Mouse (Mus musculus) intestine, embryonic 16.5 days (tissue): ENCODE results near the gene Nono. TPM values are rescaled to one million over a fixed set of nuclear protein-coding genes. Genes with fewer than 3 reads are reported as not detected.

Experiments
- ATAC-seq: fragments of 200-750 bp; cut with Nextera tagmentation; 2 replicates; pipeline ENCODE4 v1.8.0; 2017; ENCODE audit warnings: moderate TSS enrichment, moderate library complexity
- H3K27ac ChIP-seq: fragments of 300-500 bp; sonication (generic); 2 replicates; pipeline ENCODE4 v1.5.1; 2014; ENCODE audit warnings: mild to moderate bottlenecking, low read length
- H3K27me3 ChIP-seq: fragments of 300-500 bp; sonication (generic); replicated peaks from 2 replicates; pipeline ENCODE4 v1.6.1; 2014; ENCODE audit warnings: low read length, control low read depth, mixed read lengths; ENCODE audit not compliant: control insufficient read depth, insufficient read depth
- H3K36me3 ChIP-seq: fragments of 300-500 bp; sonication (generic); 2 replicates; pipeline ENCODE4 v1.6.1; 2014; ENCODE audit warnings: low read length, control low read depth; ENCODE audit not compliant: control insufficient read depth, insufficient read depth
- H3K4me1 ChIP-seq: fragments of 300-500 bp; sonication (generic); 2 replicates; pipeline ENCODE4 v1.6.1; 2014; ENCODE audit warnings: low read length, control low read depth, mixed read lengths; ENCODE audit not compliant: control insufficient read depth, insufficient read depth
- H3K4me2 ChIP-seq: fragments of 300-500 bp; sonication (generic); 2 replicates; pipeline ENCODE4 v1.6.1; 2014; ENCODE audit warnings: low read depth, low read length, control low read depth
- H3K4me3 ChIP-seq: fragments of 300-500 bp; sonication (generic); 2 replicates; pipeline ENCODE4 v1.5.1; 2014; ENCODE audit warnings: mild to moderate bottlenecking, low read length
- H3K9ac ChIP-seq: fragments of 300-500 bp; sonication (generic); 2 replicates; pipeline ENCODE4 v1.6.1; 2014; ENCODE audit warnings: low read depth, low read length
- H3K9me3 ChIP-seq: fragments of 300-500 bp; sonication (generic); 2 replicates; pipeline ENCODE4 v1.6.1; 2016; ENCODE audit warnings: low read length, control low read depth; ENCODE audit not compliant: control insufficient read depth
- WGBS: fragments of 180-500 bp; shearing (Covaris S2); extraction: QIAGEN DNeasy Blood & Tissue Kit; methylation state at CpG from one replicate; pipeline ENCODE4 v1.1.7; 2014; 5-methylcytosine and 5-hydroxymethylcytosine counted together
- polyA plus RNA-seq: library from polyadenylated mRNA; unstranded; fragments of >200 nt; fragmentation: Nextera tagmentation; extraction: Ambion mirVana; gene quantifications from 2 replicates; pipeline ENCODE4 v1.2.1, GENCODE M21; 2015

Nono gene
- polyA plus RNA-seq, 1 experiment from 2014 or later, result 304 TPM

GRCm38 (mm10) chrX:101418946-101419724 lies 10.0 kb upstream of the Nono start:
- ATAC-seq, result no peak; the same call in 1 of the 2 replicates
- Histone ChIP-seq H3K27ac (no peak overlapping the region), H3K4me2 (peak overlapping the region; percentile 64), H3K9me3 (no peaks in the 10 kb centered on the region), H3K4me3 (peak overlapping the region; percentile 60), H3K9ac (peak overlapping the region; percentile 76), H3K27me3 (no peaks in the 10 kb centered on the region), H3K36me3 (no peaks in the 10 kb centered on the region; the same call in 1 of the 2 replicates), H3K4me1 (no peaks in the 10 kb centered on the region; the same call in 1 of the 2 replicates)
- 19% methylated on average over 34 of the region's 36 CpGs for WGBS

GRCm38 (mm10) chrX:101419725-101420699 lies 9.1 kb upstream of the Nono start:
- H3K36me3 ChIP-seq, result no peaks in the 10 kb centered on the region; the same call in 1 of the 2 replicates
- peak overlapping the region; percentile 69 for H3K4me2 ChIP-seq
- peak overlapping the region; percentile 48; the same call in 1 of the 2 replicates for H3K27ac ChIP-seq
- H3K4me1 ChIP-seq, result no peaks in the 10 kb centered on the region; the same call in 1 of the 2 replicates
- H3K9me3 ChIP-seq, result no peaks in the 10 kb centered on the region
- peak overlapping the region; percentile 60 for H3K4me3 ChIP-seq
- 23% methylated on average over 50 of the region's 54 CpGs for WGBS
- H3K27me3 ChIP-seq, result no peaks in the 10 kb centered on the region
- peak overlapping the region; percentile 76 for H3K9ac ChIP-seq
- peak; percentile 97 for ATAC-seq

GRCm38 (mm10) chrX:101420700-101421095 lies 8.4 kb upstream of the Nono start, which contains the start of gene Zmym3:
Gene Zmym3 (minus strand): TSS chrX:101420849.
- Histone ChIP-seq H3K4me1 (no peaks in the 10 kb centered on the region; the same call in 1 of the 2 replicates), H3K9ac (peak within 1 kb of the TSS; percentile 76), H3K27ac (peak within 1 kb of the TSS; percentile 48; the same call in 1 of the 2 replicates), H3K9me3 (no peaks in the 10 kb centered on the region), H3K27me3 (no peaks in the 10 kb centered on the region), H3K4me3 (peak within 1 kb of the TSS; percentile 60), H3K4me2 (peak within 1 kb of the TSS; percentile 69), H3K36me3 (no peaks in the 10 kb centered on the region; the same call in 1 of the 2 replicates)
- ATAC-seq, result no peak
- 13% methylated on average over 4 of the region's 4 CpGs for WGBS

GRCm38 (mm10) chrX:101423462-101423861 lies 5.7 kb upstream of the Nono start:
- Histone ChIP-seq H3K9ac (no peak overlapping the region), H3K9me3 (no peaks in the 10 kb centered on the region), H3K4me2 (no peak overlapping the region), H3K36me3 (no peaks in the 10 kb centered on the region), H3K27me3 (no peaks in the 10 kb centered on the region), H3K4me1 (no peaks in the 10 kb centered on the region; the same call in 1 of the 2 replicates), H3K27ac (no peak overlapping the region), H3K4me3 (no peak overlapping the region)
- 82% methylated on average over 2 of the region's 2 CpGs for WGBS
- no peak for ATAC-seq

GRCm38 (mm10) chrX:101427774-101428173 lies 1.3 kb upstream of the Nono start:
- Histone ChIP-seq H3K4me3 (no peak overlapping the region), H3K9ac (no peak overlapping the region), H3K9me3 (no peaks in the 10 kb centered on the region), H3K36me3 (no peaks in the 10 kb centered on the region), H3K4me1 (no peaks in the 10 kb centered on the region), H3K4me2 (no peak overlapping the region), H3K27ac (no peak overlapping the region), H3K27me3 (no peaks in the 10 kb centered on the region)
- WGBS, result 13% methylated on average over 1 of the region's 1 CpGs
- ATAC-seq, result no peak

GRCm38 (mm10) chrX:101428785-101429141 lies 355 bp upstream of the Nono start:
- peak; percentile 4; the same call in 1 of the 2 replicates for ATAC-seq
- peak overlapping the region; percentile 40 for H3K4me2 ChIP-seq
- H3K27me3 ChIP-seq, result no peaks in the 10 kb centered on the region
- H3K27ac ChIP-seq, result peak overlapping the region; percentile 89
- peak overlapping the region; percentile 42 for H3K4me3 ChIP-seq
- WGBS, result 25% methylated on average over 7 of the region's 7 CpGs
- H3K4me1 ChIP-seq, result no peaks in the 10 kb centered on the region
- peak overlapping the region; percentile 57 for H3K9ac ChIP-seq
- no peaks in the 10 kb centered on the region for H3K9me3 ChIP-seq
- no peaks in the 10 kb centered on the region for H3K36me3 ChIP-seq

- peak overlapping the region; percentile 45 for H3K4me2 ChIP-seq
- peak overlapping the region; percentile 65 for H3K4me3 ChIP-seq
- peak; percentile 67 for ATAC-seq
- no peaks in the 10 kb centered on the region for H3K4me1 ChIP-seq
- H3K27me3 ChIP-seq, result no peaks in the 10 kb centered on the region
- peak overlapping the region; percentile 86 for H3K9ac ChIP-seq
- H3K36me3 ChIP-seq, result no peaks in the 10 kb centered on the region
- 19% methylated on average over 14 of the region's 14 CpGs for WGBS
- H3K9me3 ChIP-seq, result no peaks in the 10 kb centered on the region
- peak overlapping the region; percentile 95 for H3K27ac ChIP-seq
Measured at GRCm38 (mm10) chrX:101429976-101430375, 858 bp downstream of the Nono start.

GRCm38 (mm10) chrX:101448886-101449475 lies 19.9 kb downstream of the Nono start, which contains the start of gene Itgb1bp2:
Gene Itgb1bp2 (plus strand): TSS chrX:101449088.
- WGBS, result 68% methylated on average over 4 of the region's 4 CpGs
- no peaks in the 10 kb centered on the region for H3K9me3 ChIP-seq
- H3K36me3 ChIP-seq, result 0 out of 2 replicates have a peak, but pooled peaks cover 2% of the 10 kb centered on the region
- no peak within 1 kb of the TSS for H3K27ac ChIP-seq
- no peak within 1 kb of the TSS for H3K4me3 ChIP-seq
- H3K4me1 ChIP-seq, result no peaks in the 10 kb centered on the region
- no peak within 1 kb of the TSS for H3K4me2 ChIP-seq
- ATAC-seq, result no peak
- no peaks in the 10 kb centered on the region; the same call in 1 of the 2 replicates for H3K27me3 ChIP-seq
- H3K9ac ChIP-seq, result no peak within 1 kb of the TSS
